Mouse (Mus musculus) limb, embryonic 15.5 days (tissue): ENCODE results near the gene Angptl4. TPM values are rescaled to one million over a fixed set of nuclear protein-coding genes. Genes with fewer than 3 reads are reported as not detected.

Experiments used
- ATAC-seq: fragments of 200-750 bp; cut with Nextera tagmentation; 2 replicates; pipeline ENCODE4 v1.8.0; 2017; ENCODE audit warnings: low read depth, moderate TSS enrichment; ENCODE audit not compliant: insufficient number of reproducible peaks, low FRiP score, low TSS enrichment
- H3K27ac ChIP-seq: fragments of 300-500 bp; sonication (generic); 2 replicates; pipeline ENCODE4 v1.5.1; 2015; ENCODE audit warnings: moderate library complexity, mild to moderate bottlenecking, inconsistent platforms
- H3K27me3 ChIP-seq: fragments of 300-500 bp; sonication (generic); 2 replicates; pipeline ENCODE4 v1.6.1; 2015; ENCODE audit warnings: inconsistent platforms
- H3K36me3 ChIP-seq: fragments of 300-500 bp; sonication (generic); 2 replicates; pipeline ENCODE4 v1.6.1; 2015; ENCODE audit warnings: inconsistent platforms
- H3K4me1 ChIP-seq: fragments of 300-500 bp; sonication (generic); 2 replicates; pipeline ENCODE4 v1.6.1; 2015; ENCODE audit warnings: inconsistent platforms
- H3K4me2 ChIP-seq: fragments of 300-500 bp; sonication (generic); 2 replicates; pipeline ENCODE4 v1.6.1; 2015; ENCODE audit warnings: mild to moderate bottlenecking, inconsistent platforms
- H3K4me3 ChIP-seq: fragments of 300-500 bp; sonication (generic); 2 replicates; pipeline ENCODE4 v1.5.1; 2015; ENCODE audit warnings: mild to moderate bottlenecking, inconsistent platforms
- H3K9ac ChIP-seq: fragments of 300-500 bp; sonication (generic); 2 replicates; pipeline ENCODE4 v1.6.1; 2015; ENCODE audit warnings: inconsistent platforms
- H3K9me3 ChIP-seq: fragments of 300-500 bp; sonication (generic); 2 replicates; pipeline ENCODE4 v1.6.1; 2016; ENCODE audit warnings: inconsistent platforms
- WGBS: fragments of 180-500 bp; shearing (Covaris S2); methylation state at CpG from one replicate; pipeline ENCODE4 v1.1.7; 2015; 5-methylcytosine and 5-hydroxymethylcytosine counted together
- polyA plus RNA-seq: library from polyadenylated mRNA; unstranded; fragments of >200 nt; fragmentation: Nextera tagmentation; extraction: Ambion mirVana; gene quantifications from 2 replicates; pipeline ENCODE4 v1.2.1, GENCODE M21; 2015

Angptl4 gene
- polyA plus RNA-seq, 1 experiment from 2014 or later = 62.9 TPM

GRCm38 (mm10) chr17:33802221-33802620 is 20.6 kb upstream of the Angptl4 start:
- Histone ChIP-seq H3K36me3 (no peaks in the 10 kb centered on the region), H3K9ac (no peak overlapping the region), H3K4me2 (no peak overlapping the region), H3K27me3 (no peaks in the 10 kb centered on the region), H3K27ac (no peak overlapping the region), H3K9me3 (no peaks in the 10 kb centered on the region), H3K4me3 (no peak overlapping the region), H3K4me1 (no peaks in the 10 kb centered on the region)
- WGBS = 2% methylated on average over 2 of the region's 2 CpGs
- no peak for ATAC-seq

DNA sequence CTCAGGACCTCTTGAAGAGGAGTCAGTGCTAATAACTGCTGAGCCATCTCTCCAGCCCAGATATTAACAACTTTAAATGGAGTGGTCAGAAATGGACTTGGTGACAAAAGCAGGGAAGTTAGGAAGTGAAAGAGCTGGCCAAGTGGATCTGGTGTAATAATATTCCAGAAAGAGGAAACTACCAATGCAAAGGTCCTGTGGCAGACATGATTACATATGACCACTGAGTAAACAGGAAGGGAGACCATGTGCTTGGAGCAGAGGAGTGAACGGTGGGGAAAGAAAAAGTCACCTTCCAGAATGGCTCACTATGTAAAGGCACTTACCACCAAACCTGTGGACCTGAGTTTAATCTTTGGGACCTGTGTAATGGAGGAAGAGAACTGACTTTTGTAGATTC is 17.6 kb upstream of the Angptl4 start:
- Histone ChIP-seq H3K4me1 (no peaks in the 10 kb centered on the region), H3K36me3 (no peaks in the 10 kb centered on the region), H3K27me3 (no peaks in the 10 kb centered on the region), H3K4me3 (no peak overlapping the region), H3K4me2 (no peak overlapping the region), H3K27ac (no peak overlapping the region), H3K9me3 (no peaks in the 10 kb centered on the region), H3K9ac (no peak overlapping the region)
- no peak for ATAC-seq
- 53% methylated on average over 1 of the region's 1 CpGs for WGBS

GRCm38 (mm10) chr17:33798306-33798705 is 16.7 kb upstream of the Angptl4 start:
- Histone ChIP-seq H3K27me3 (no peaks in the 10 kb centered on the region), H3K4me3 (no peak overlapping the region), H3K27ac (no peak overlapping the region), H3K36me3 (no peaks in the 10 kb centered on the region), H3K9ac (no peak overlapping the region), H3K4me1 (no peaks in the 10 kb centered on the region), H3K9me3 (no peaks in the 10 kb centered on the region), H3K4me2 (no peak overlapping the region)
- ATAC-seq = no peak
- WGBS = 42% methylated on average over 3 of the region's 3 CpGs

GRCm38 (mm10) chr17:33788732-33789131 is 7.1 kb upstream of the Angptl4 start:
- Histone ChIP-seq H3K4me1 (no peaks in the 10 kb centered on the region), H3K27ac (no peak overlapping the region), H3K4me2 (no peak overlapping the region), H3K36me3 (no peaks in the 10 kb centered on the region), H3K9ac (no peak overlapping the region), H3K4me3 (no peak overlapping the region), H3K9me3 (no peaks in the 10 kb centered on the region), H3K27me3 (no peaks in the 10 kb centered on the region)
- WGBS = 71% methylated on average over 4 of the region's 4 CpGs
- ATAC-seq = no peak

GRCm38 (mm10) chr17:33786375-33786774 is 4.7 kb upstream of the Angptl4 start:
- WGBS = 83% methylated on average over 18 of the region's 18 CpGs
- H3K4me2 ChIP-seq = no peak overlapping the region
- H3K36me3 ChIP-seq = no peaks in the 10 kb centered on the region
- no peak overlapping the region for H3K27ac ChIP-seq
- peaks cover 20% of the 10 kb centered on the region for H3K4me1 ChIP-seq
- no peaks in the 10 kb centered on the region for H3K27me3 ChIP-seq
- ATAC-seq = no peak
- no peaks in the 10 kb centered on the region for H3K9me3 ChIP-seq
- H3K4me3 ChIP-seq = no peak overlapping the region
- no peak overlapping the region for H3K9ac ChIP-seq

GRCm38 (mm10) chr17:33784939-33785338 is 3.3 kb upstream of the Angptl4 start:
- WGBS = 73% methylated on average over 2 of the region's 2 CpGs
- no peak overlapping the region for H3K9ac ChIP-seq
- H3K9me3 ChIP-seq = no peaks in the 10 kb centered on the region
- no peaks in the 10 kb centered on the region for H3K27me3 ChIP-seq
- no peak for ATAC-seq
- no peak overlapping the region for H3K27ac ChIP-seq
- H3K36me3 ChIP-seq = no peaks in the 10 kb centered on the region
- no peak overlapping the region for H3K4me3 ChIP-seq
- H3K4me1 ChIP-seq = peaks cover 35% of the 10 kb centered on the region
- H3K4me2 ChIP-seq = no peak overlapping the region

- Histone ChIP-seq H3K4me1 (peaks cover 50% of the 10 kb centered on the region), H3K27ac (peak overlapping the region; percentile 3)
Measured at GRCm38 (mm10) chr17:33783408-33783807, 1.8 kb upstream of the Angptl4 start.

GRCm38 (mm10) chr17:33782067-33782466 is 437 bp upstream of the Angptl4 start:
- peak overlapping the region; percentile 92 for H3K27ac ChIP-seq
- 40% methylated on average over 4 of the region's 4 CpGs for WGBS

More at GRCm38 (mm10) chr17:33783408-33783807, 1.8 kb upstream of the Angptl4 start:
- ATAC-seq = no peak
- no peak overlapping the region for H3K4me3 ChIP-seq
- H3K9me3 ChIP-seq = no peaks in the 10 kb centered on the region
- no peak overlapping the region for H3K9ac ChIP-seq
- H3K4me2 ChIP-seq = no peak overlapping the region
- H3K36me3 ChIP-seq = no peaks in the 10 kb centered on the region
- H3K27me3 ChIP-seq = no peaks in the 10 kb centered on the region

DNA sequence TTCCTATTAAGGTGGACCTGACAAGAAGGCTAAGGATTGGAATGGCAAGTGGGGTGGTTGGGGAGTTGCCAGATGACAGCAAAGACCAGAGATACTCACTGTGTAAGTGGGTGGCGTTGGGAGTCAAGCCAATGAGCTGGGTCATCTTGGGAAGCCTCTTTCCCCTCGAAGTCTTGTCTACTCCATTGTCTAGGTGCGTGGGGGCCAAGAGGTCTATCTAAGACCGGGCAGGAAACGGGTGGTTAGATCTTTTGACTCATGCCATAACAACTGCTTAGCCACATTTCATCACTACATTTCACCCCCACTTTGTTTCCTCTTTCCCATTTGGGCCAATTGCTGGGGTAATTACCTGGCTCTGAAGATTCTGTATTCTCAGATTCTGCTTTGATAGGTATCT is 1.2 kb downstream of the Angptl4 start:
- H3K4me1 ChIP-seq = peaks cover 54% of the 10 kb centered on the region
- 74% methylated on average over 5 of the region's 5 CpGs for WGBS

More at GRCm38 (mm10) chr17:33782067-33782466, 437 bp upstream of the Angptl4 start:
- H3K9me3 ChIP-seq = no peaks in the 10 kb centered on the region
- peak overlapping the region; percentile 29; the same call in 1 of the 2 replicates for H3K9ac ChIP-seq
- H3K4me1 ChIP-seq = peaks cover 54% of the 10 kb centered on the region
- H3K36me3 ChIP-seq = peaks cover 7% of the 10 kb centered on the region
- no peaks in the 10 kb centered on the region for H3K27me3 ChIP-seq
- H3K4me3 ChIP-seq = peak overlapping the region; percentile 52
- peak overlapping the region; percentile 79 for H3K4me2 ChIP-seq
- no peak for ATAC-seq

GRCm38 (mm10) chr17:33779967-33780295 is 1.7 kb downstream of the Angptl4 start:
- H3K27ac ChIP-seq = peak overlapping the region; percentile 92
- H3K36me3 ChIP-seq = peaks cover 27% of the 10 kb centered on the region
- WGBS = 53% methylated on average over 5 of the region's 5 CpGs
- peaks cover 54% of the 10 kb centered on the region for H3K4me1 ChIP-seq
- H3K4me3 ChIP-seq = peak overlapping the region; percentile 52
- H3K9me3 ChIP-seq = no peaks in the 10 kb centered on the region
- no peak overlapping the region for H3K9ac ChIP-seq
- no peaks in the 10 kb centered on the region for H3K27me3 ChIP-seq
- ATAC-seq = no peak
- H3K4me2 ChIP-seq = peak overlapping the region; percentile 79

More for the DNA sequence above, 1.2 kb downstream of the Angptl4 start:
- Histone ChIP-seq H3K27ac (peak overlapping the region; percentile 92), H3K36me3 (peaks cover 23% of the 10 kb centered on the region), H3K9me3 (no peaks in the 10 kb centered on the region), H3K9ac (peak overlapping the region; percentile 29; the same call in 1 of the 2 replicates), H3K27me3 (no peaks in the 10 kb centered on the region), H3K4me3 (peak overlapping the region; percentile 52), H3K4me2 (peak overlapping the region; percentile 79)
- ATAC-seq = no peak

GRCm38 (mm10) chr17:33779271-33779966 is 2.2 kb downstream of the Angptl4 start:
- H3K4me2 ChIP-seq = peak overlapping the region; percentile 79
- H3K9ac ChIP-seq = no peak overlapping the region
- H3K4me3 ChIP-seq = peak overlapping the region; percentile 52
- H3K4me1 ChIP-seq = peaks cover 54% of the 10 kb centered on the region
- peak; percentile 89 for ATAC-seq
- 14% methylated on average over 9 of the region's 9 CpGs for WGBS
- no peaks in the 10 kb centered on the region for H3K9me3 ChIP-seq
- peak overlapping the region; percentile 92 for H3K27ac ChIP-seq
- H3K27me3 ChIP-seq = no peaks in the 10 kb centered on the region
- H3K36me3 ChIP-seq = peaks cover 30% of the 10 kb centered on the region

GRCm38 (mm10) chr17:33775287-33775686 is 6.3 kb downstream of the Angptl4 start:
- Histone ChIP-seq H3K9me3 (no peaks in the 10 kb centered on the region), H3K27me3 (no peaks in the 10 kb centered on the region), H3K9ac (no peak overlapping the region), H3K4me2 (no peak overlapping the region), H3K36me3 (peaks cover 33% of the 10 kb centered on the region), H3K4me3 (no peak overlapping the region), H3K4me1 (peaks cover 23% of the 10 kb centered on the region), H3K27ac (no peak overlapping the region)
- 95% methylated on average over 4 of the region's 4 CpGs for WGBS
- no peak for ATAC-seq
